Mouse (Mus musculus) myocyte (in vitro differentiated cells): ENCODE measurements around the gene Cadps. TPM values are rescaled to one million over a fixed set of nuclear protein-coding genes. Genes with fewer than 3 reads are reported as not detected.

Source experiments
- H3K27me3 ChIP-seq: one replicate; pipeline ENCODE4 v1.6.1; 2011; ENCODE audit not compliant: control insufficient read depth, insufficient read depth, insufficient read length
- H3K36me3 ChIP-seq: one replicate; pipeline ENCODE4 v1.6.1; 2011; ENCODE audit not compliant: control insufficient read depth, insufficient read depth
- H3K4me2 ChIP-seq: one replicate; pipeline ENCODE4 v1.6.1; 2011; ENCODE audit warnings: low read depth, control low read depth
- H3K4me3 ChIP-seq: one replicate; pipeline ENCODE4 v1.5.1; 2011; ENCODE audit warnings: mild to moderate bottlenecking, control low read depth, moderate library complexity
- H3K79me2 ChIP-seq: one replicate; pipeline ENCODE4 v1.6.1; 2011; ENCODE audit not compliant: control insufficient read depth, insufficient read depth
- H3ac ChIP-seq: one replicate; pipeline ENCODE4 v1.6.1; 2011; ENCODE audit not compliant: control insufficient read depth, insufficient read length
- CEBPB ChIP-seq: IDR thresholded peaks from 2 replicates; pipeline ENCODE4 v1.6.1; 2011; ENCODE audit warnings: mild to moderate bottlenecking, moderate library complexity; ENCODE audit not compliant: poor library complexity, insufficient read depth, severe bottlenecking
- E2F4 ChIP-seq: IDR thresholded peaks from one replicate; pipeline ENCODE4 v1.6.1; 2011; ENCODE audit warnings: mild to moderate bottlenecking, control low read depth, moderate library complexity; ENCODE audit not compliant: insufficient read depth
- MAX ChIP-seq: IDR thresholded peaks from one replicate; pipeline ENCODE4 v1.6.1; 2011; ENCODE audit warnings: low read depth, mild to moderate bottlenecking, control low read depth
- MYOD1 ChIP-seq, 3 experiments: IDR thresholded peaks; one replicate each; pipeline ENCODE4 v1.6.1; 2011; ENCODE audit warnings: control low read depth in 2 of 3, low read depth in 2 of 3, mild to moderate bottlenecking in 2 of 3, moderate library complexity in 1 of 3; ENCODE audit not compliant: insufficient read length in 2 of 3, control insufficient read depth in 1 of 3
- MYOG ChIP-seq, 3 experiments: IDR thresholded peaks; one replicate each; pipeline ENCODE4 v1.6.1; 2011; ENCODE audit warnings: control low read depth in 2 of 3, low read depth in 2 of 3, mild to moderate bottlenecking in 2 of 3; ENCODE audit not compliant: insufficient read length in 2 of 3, control insufficient read depth in 1 of 3, insufficient read depth in 1 of 3
- POLR2A ChIP-seq: IDR thresholded peaks from one replicate; pipeline ENCODE4 v1.6.1; 2011; ENCODE audit warnings: low read depth, mild to moderate bottlenecking, control low read depth, moderate library complexity; ENCODE audit not compliant: insufficient read length
- POLR2AphosphoS2 ChIP-seq: IDR thresholded peaks from one replicate; pipeline ENCODE4 v1.6.1; 2011; ENCODE audit warnings: low read depth, control low read depth; ENCODE audit not compliant: insufficient read length
- REST ChIP-seq: IDR thresholded peaks from one replicate; pipeline ENCODE4 v1.6.1; 2011; ENCODE audit warnings: mild to moderate bottlenecking, control low read depth, moderate library complexity; ENCODE audit not compliant: insufficient read depth, insufficient read length
- SRF ChIP-seq: IDR thresholded peaks from one replicate; pipeline ENCODE4 v1.6.1; 2011; ENCODE audit warnings: low read depth; ENCODE audit not compliant: control insufficient read depth, insufficient read length
- TCF12 ChIP-seq: IDR thresholded peaks from one replicate; pipeline ENCODE4 v1.6.1; 2011; ENCODE audit warnings: mild to moderate bottlenecking, control low read depth; ENCODE audit not compliant: poor library complexity, insufficient read depth, severe bottlenecking
- TCF3 ChIP-seq: IDR thresholded peaks from one replicate; pipeline ENCODE4 v1.6.1; 2011; ENCODE audit warnings: low read depth, control low read depth; ENCODE audit not compliant: insufficient read length
- USF1 ChIP-seq: IDR thresholded peaks from one replicate; pipeline ENCODE4 v1.6.1; 2011; ENCODE audit warnings: low read depth, mild to moderate bottlenecking, control low read depth, moderate library complexity
- polyA plus RNA-seq: library from polyadenylated mRNA; unstranded; fragments of >200 nt; fragmentation: generic; extraction: Trizol; gene quantifications from one replicate; pipeline ENCODE4 v1.2.1, GENCODE M21; 2012; ENCODE audit warnings: missing spikeins

Gene Cadps
- polyA plus RNA-seq, 1 experiment = not detected

- H3K79me2 ChIP-seq = no peaks in the 10 kb centered on the region
- no peaks in the 10 kb centered on the region for H3K36me3 ChIP-seq
- no peak overlapping the region for H3K4me3 ChIP-seq
- H3K27me3 ChIP-seq = peaks cover 16% of the 10 kb centered on the region
- H3ac ChIP-seq = no peak overlapping the region
- TF ChIP-seq MAX = no peak
- no peak overlapping the region for H3K4me2 ChIP-seq
Measured at GRCm38 (mm10) chr14:12337421-12337997, 485.4 kb downstream of the Cadps start.

GRCm38 (mm10) chr14:12334925-12335324, 488.0 kb downstream of the Cadps start:
- Histone ChIP-seq H3K27me3 (peaks cover 10% of the 10 kb centered on the region), H3K4me3 (no peak overlapping the region), H3K79me2 (no peaks in the 10 kb centered on the region), H3ac (no peak overlapping the region), H3K4me2 (no peak overlapping the region), H3K36me3 (no peaks in the 10 kb centered on the region)
- TF ChIP-seq MYOG (IDR thresholded peaks at IDR 0.05; ENCODE audit: control insufficient read depth in 1 of 3, insufficient read depth in 1 of 3, insufficient read length in 2 of 3, low read depth in 2 of 3) (no peak), REST (no peak), E2F4 (no peak), TCF12 (no peak), POLR2A (no peak), USF1 (no peak), POLR2AphosphoS2 (no peak), CEBPB (no peak), MAX (no peak), MYOD1 (IDR thresholded peaks at IDR 0.05; ENCODE audit: control insufficient read depth in 1 of 3, insufficient read length in 2 of 3, low read depth in 2 of 3) (no peak), SRF (no peak), TCF3 (no peak)

- Histone ChIP-seq H3K4me2 (no peak overlapping the region), H3K4me3 (no peak overlapping the region), H3K36me3 (no peaks in the 10 kb centered on the region), H3K79me2 (no peaks in the 10 kb centered on the region), H3K27me3 (peaks cover 5% of the 10 kb centered on the region), H3ac (no peak overlapping the region)
- TF ChIP-seq TCF3 (no peak), POLR2A (no peak), POLR2AphosphoS2 (no peak), E2F4 (no peak), TCF12 (no peak), MAX (no peak), SRF (no peak), REST (no peak), MYOD1 (IDR thresholded peaks at IDR 0.05; ENCODE audit: control insufficient read depth in 1 of 3, insufficient read length in 2 of 3, low read depth in 2 of 3) (no peak), MYOG (IDR thresholded peaks at IDR 0.05; ENCODE audit: control insufficient read depth in 1 of 3, insufficient read depth in 1 of 3, insufficient read length in 2 of 3, low read depth in 2 of 3) (no peak)
Measured at GRCm38 (mm10) chr14:12333622-12334021, 489.3 kb downstream of the Cadps start.
